Mouse (Mus musculus): ENCODE data around the gene Npc2. TPM values are rescaled to one million over a fixed set of nuclear protein-coding genes. Genes with fewer than 3 reads are reported as not detected.

Npc2 gene
- polyA plus RNA-seq, 1 experiment from 2014 or later, result 49.8 TPM

GRCm38 (mm10) chr12:84759063-84759462 lies 13.9 kb downstream of the Npc2 start:
- Histone ChIP-seq H3K4me1 (replicated peaks) (peaks cover 5% of the 10 kb centered on the region), H3K27me3 (no peaks in the 10 kb centered on the region), H3K27ac (no peak overlapping the region), H3K36me3 (peaks cover 38% of the 10 kb centered on the region; the same call in 1 of the 2 replicates), H3K4me3 (no peak overlapping the region), H3K9me3 (replicated peaks) (no peaks in the 10 kb centered on the region), H3K4me2 (no peak overlapping the region), H3K9ac (no peak overlapping the region)
- WGBS, result 83% methylated on average over 2 of the region's 2 CpGs
- no peak for ATAC-seq (replicated peaks; ENCODE audit: insufficient number of reproducible peaks, insufficient read depth, low FRiP score, low read depth)

GRCm38 (mm10) chr12:84756016-84756415 lies 16.9 kb downstream of the Npc2 start:
- Histone ChIP-seq H3K9ac (no peak overlapping the region), H3K9me3 (replicated peaks) (no peaks in the 10 kb centered on the region), H3K27ac (no peak overlapping the region), H3K4me2 (no peak overlapping the region), H3K36me3 (peaks cover 28% of the 10 kb centered on the region; the same call in 1 of the 2 replicates), H3K4me1 (replicated peaks) (0 out of 2 replicates have a peak, but pooled peaks cover under 1% of the 10 kb centered on the region), H3K27me3 (no peaks in the 10 kb centered on the region), H3K4me3 (no peak overlapping the region)
- 86% methylated on average over 10 of the region's 10 CpGs for WGBS
- ATAC-seq (replicated peaks; ENCODE audit: insufficient number of reproducible peaks, insufficient read depth, low FRiP score, low read depth), result no peak

- H3K36me3 ChIP-seq, result peaks cover 22% of the 10 kb centered on the region; the same call in 1 of the 2 replicates
- no peak overlapping the region for H3K4me3 ChIP-seq
- H3K4me2 ChIP-seq, result no peak overlapping the region
- no peaks in the 10 kb centered on the region for H3K9me3 ChIP-seq (replicated peaks)
- H3K27me3 ChIP-seq, result no peaks in the 10 kb centered on the region
- no peak for ATAC-seq (replicated peaks; ENCODE audit: insufficient number of reproducible peaks, insufficient read depth, low FRiP score, low read depth)
- WGBS, result 64% methylated on average over 16 of the region's 16 CpGs
- H3K27ac ChIP-seq, result no peak overlapping the region
- no peak overlapping the region for H3K9ac ChIP-seq
- no peaks in the 10 kb centered on the region for H3K4me1 ChIP-seq (replicated peaks)
Measured at GRCm38 (mm10) chr12:84755008-84755695, 17.8 kb downstream of the Npc2 start.

GRCm38 (mm10) chr12:84752131-84752977 lies 20.6 kb downstream of the Npc2 start:
- Histone ChIP-seq H3K9me3 (replicated peaks) (no peaks in the 10 kb centered on the region), H3K9ac (no peak overlapping the region), H3K4me2 (no peak overlapping the region), H3K4me3 (no peak overlapping the region), H3K36me3 (peaks cover 6% of the 10 kb centered on the region; the same call in 1 of the 2 replicates), H3K27ac (no peak overlapping the region), H3K27me3 (no peaks in the 10 kb centered on the region), H3K4me1 (replicated peaks) (no peaks in the 10 kb centered on the region)
- 47% methylated on average over 14 of the region's 14 CpGs for WGBS
- no peak for ATAC-seq (replicated peaks; ENCODE audit: insufficient number of reproducible peaks, insufficient read depth, low FRiP score, low read depth)

GRCm38 (mm10) chr12:84750661-84751060 lies 22.3 kb downstream of the Npc2 start:
- 54% methylated on average over 14 of the region's 14 CpGs for WGBS

GRCm38 (mm10) chr12:84748134-84748533 lies 24.8 kb downstream of the Npc2 start:
- no peak for ATAC-seq (replicated peaks; ENCODE audit: insufficient number of reproducible peaks, insufficient read depth, low FRiP score, low read depth)
- Histone ChIP-seq H3K4me1 (replicated peaks) (no peaks in the 10 kb centered on the region), H3K4me3 (no peak overlapping the region), H3K9ac (no peak overlapping the region), H3K36me3 (no peaks in the 10 kb centered on the region), H3K27me3 (peaks cover 6% of the 10 kb centered on the region; the same call in 1 of the 2 replicates), H3K27ac (no peak overlapping the region), H3K4me2 (no peak overlapping the region), H3K9me3 (replicated peaks) (no peaks in the 10 kb centered on the region)
- WGBS, result 68% methylated on average over 3 of the region's 3 CpGs

More at GRCm38 (mm10) chr12:84750661-84751060, 22.3 kb downstream of the Npc2 start:
- no peaks in the 10 kb centered on the region for H3K4me1 ChIP-seq (replicated peaks)
- H3K27ac ChIP-seq, result no peak overlapping the region
- H3K9me3 ChIP-seq (replicated peaks), result no peaks in the 10 kb centered on the region
- H3K27me3 ChIP-seq, result peaks cover 6% of the 10 kb centered on the region; the same call in 1 of the 2 replicates
- no peak for ATAC-seq (replicated peaks; ENCODE audit: insufficient number of reproducible peaks, insufficient read depth, low FRiP score, low read depth)
- 0 out of 2 replicates have a peak, but pooled peaks cover 3% of the 10 kb centered on the region for H3K36me3 ChIP-seq
- no peak overlapping the region for H3K4me3 ChIP-seq
- no peak overlapping the region for H3K9ac ChIP-seq
- no peak overlapping the region for H3K4me2 ChIP-seq

- no peak overlapping the region for H3K4me2 ChIP-seq
- H3K4me1 ChIP-seq (replicated peaks), result no peaks in the 10 kb centered on the region
- ATAC-seq (replicated peaks; ENCODE audit: insufficient number of reproducible peaks, insufficient read depth, low FRiP score, low read depth), result no peak
- no peak overlapping the region for H3K27ac ChIP-seq
- WGBS, result 44% methylated on average over 4 of the region's 4 CpGs
- peaks cover 6% of the 10 kb centered on the region; the same call in 1 of the 2 replicates for H3K27me3 ChIP-seq
- no peaks in the 10 kb centered on the region for H3K36me3 ChIP-seq
- H3K9me3 ChIP-seq (replicated peaks), result no peaks in the 10 kb centered on the region
- no peak overlapping the region for H3K9ac ChIP-seq
- H3K4me3 ChIP-seq, result no peak overlapping the region
Measured at GRCm38 (mm10) chr12:84745700-84746099, 27.3 kb downstream of the Npc2 start.

- Histone ChIP-seq H3K4me3 (no peak overlapping the region), H3K27me3 (peaks cover 6% of the 10 kb centered on the region; the same call in 1 of the 2 replicates), H3K36me3 (no peaks in the 10 kb centered on the region), H3K4me2 (no peak overlapping the region), H3K27ac (no peak overlapping the region), H3K9me3 (replicated peaks) (no peaks in the 10 kb centered on the region), H3K4me1 (replicated peaks) (no peaks in the 10 kb centered on the region), H3K9ac (no peak overlapping the region)
- ATAC-seq (replicated peaks; ENCODE audit: insufficient number of reproducible peaks, insufficient read depth, low FRiP score, low read depth), result no peak
- WGBS, result 79% methylated on average over 10 of the region's 10 CpGs
Measured at GRCm38 (mm10) chr12:84743496-84743895, 29.5 kb downstream of the Npc2 start.

- 48% methylated on average over 13 of the region's 13 CpGs for WGBS
- no peaks in the 10 kb centered on the region for H3K27me3 ChIP-seq
- no peak for ATAC-seq (replicated peaks; ENCODE audit: insufficient number of reproducible peaks, insufficient read depth, low FRiP score, low read depth)
- H3K9ac ChIP-seq, result no peak overlapping the region
- peaks cover 4% of the 10 kb centered on the region; the same call in 1 of the 2 replicates for H3K4me1 ChIP-seq (replicated peaks)
- no peaks in the 10 kb centered on the region for H3K36me3 ChIP-seq
- H3K4me3 ChIP-seq, result no peak overlapping the region
- no peaks in the 10 kb centered on the region for H3K9me3 ChIP-seq (replicated peaks)
- no peak overlapping the region for H3K27ac ChIP-seq
- no peak overlapping the region for H3K4me2 ChIP-seq
Measured at GRCm38 (mm10) chr12:84733366-84733765, 39.6 kb downstream of the Npc2 start.

- no peak overlapping the region for H3K27ac ChIP-seq
Measured at GRCm38 (mm10) chr12:84728421-84728820, 44.5 kb downstream of the Npc2 start.

GRCm38 (mm10) chr12:84727434-84727833 lies 45.5 kb downstream of the Npc2 start:
- H3K27ac ChIP-seq, result no peak overlapping the region
- ATAC-seq (replicated peaks; ENCODE audit: insufficient number of reproducible peaks, insufficient read depth, low FRiP score, low read depth), result no peak
- no peaks in the 10 kb centered on the region for H3K9me3 ChIP-seq (replicated peaks)
- H3K36me3 ChIP-seq, result no peaks in the 10 kb centered on the region
- WGBS, result 72% methylated on average over 5 of the region's 5 CpGs
- H3K27me3 ChIP-seq, result no peaks in the 10 kb centered on the region
- H3K4me1 ChIP-seq (replicated peaks), result no peaks in the 10 kb centered on the region
- H3K9ac ChIP-seq, result no peak overlapping the region
- H3K4me3 ChIP-seq, result no peak overlapping the region
- H3K4me2 ChIP-seq, result no peak overlapping the region

More at GRCm38 (mm10) chr12:84728421-84728820, 44.5 kb downstream of the Npc2 start:
- 87% methylated on average over 10 of the region's 10 CpGs for WGBS
- Histone ChIP-seq H3K9me3 (replicated peaks) (no peaks in the 10 kb centered on the region), H3K4me2 (no peak overlapping the region), H3K36me3 (no peaks in the 10 kb centered on the region), H3K4me1 (replicated peaks) (peaks cover 4% of the 10 kb centered on the region; the same call in 1 of the 2 replicates), H3K27me3 (no peaks in the 10 kb centered on the region), H3K9ac (no peak overlapping the region), H3K4me3 (no peak overlapping the region)
- no peak for ATAC-seq (replicated peaks; ENCODE audit: insufficient number of reproducible peaks, insufficient read depth, low FRiP score, low read depth)

Data from heart, embryonic 15.5 days (tissue).